Mouse (Mus musculus): Measurements from ENCODE around the gene Amph.
"Not testable (repeated sequence)": the region's sequence is repeated elsewhere in the genome, so short reads cannot be mapped to it uniquely, and the experiment has no call there.

Amph gene

DNA sequence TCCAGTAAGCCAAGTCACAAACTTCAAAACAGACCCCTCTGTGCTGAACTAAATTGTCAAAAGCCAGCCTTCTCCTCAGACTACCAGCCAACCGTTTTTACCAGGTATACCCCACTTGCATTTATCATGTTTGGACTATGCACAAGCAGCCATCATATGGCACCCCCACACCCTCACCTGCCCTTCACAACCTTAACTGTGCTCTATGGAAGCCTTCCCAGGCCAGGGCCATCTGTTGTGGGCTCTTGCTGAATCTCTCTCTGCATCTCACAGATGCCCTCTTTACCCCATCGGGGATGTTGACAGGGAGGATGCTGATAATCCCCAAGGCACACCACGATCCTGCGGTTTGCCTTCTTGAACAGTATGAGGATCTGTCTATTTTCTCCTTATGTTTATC, 77.9 kb downstream of the Amph start:
- no peak for DNase-seq (ENCODE audit: low spot score in 2 of 2)

DNA sequence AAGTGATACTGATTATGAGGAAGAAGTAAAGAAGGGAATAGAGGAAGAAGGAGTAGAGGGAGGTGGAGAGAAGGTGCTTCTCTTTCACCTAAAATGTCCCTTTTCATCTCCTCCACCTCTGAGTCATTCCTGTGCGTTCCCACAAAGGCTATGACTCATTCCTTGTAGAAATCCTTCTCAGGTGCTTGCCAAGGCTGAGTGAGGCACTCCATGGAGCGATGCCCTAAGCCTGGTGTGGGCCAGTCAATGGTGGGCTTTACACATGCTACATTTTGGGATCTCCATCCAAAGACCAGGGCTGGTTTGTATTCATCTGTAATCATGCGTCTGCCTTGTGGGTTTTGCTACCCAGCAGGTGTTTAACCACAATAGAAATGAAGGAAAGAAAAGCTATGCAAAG, 78.9 kb downstream of the Amph start:
- DNase-seq (ENCODE audit: low spot score in 2 of 2), result no peak

DNA sequence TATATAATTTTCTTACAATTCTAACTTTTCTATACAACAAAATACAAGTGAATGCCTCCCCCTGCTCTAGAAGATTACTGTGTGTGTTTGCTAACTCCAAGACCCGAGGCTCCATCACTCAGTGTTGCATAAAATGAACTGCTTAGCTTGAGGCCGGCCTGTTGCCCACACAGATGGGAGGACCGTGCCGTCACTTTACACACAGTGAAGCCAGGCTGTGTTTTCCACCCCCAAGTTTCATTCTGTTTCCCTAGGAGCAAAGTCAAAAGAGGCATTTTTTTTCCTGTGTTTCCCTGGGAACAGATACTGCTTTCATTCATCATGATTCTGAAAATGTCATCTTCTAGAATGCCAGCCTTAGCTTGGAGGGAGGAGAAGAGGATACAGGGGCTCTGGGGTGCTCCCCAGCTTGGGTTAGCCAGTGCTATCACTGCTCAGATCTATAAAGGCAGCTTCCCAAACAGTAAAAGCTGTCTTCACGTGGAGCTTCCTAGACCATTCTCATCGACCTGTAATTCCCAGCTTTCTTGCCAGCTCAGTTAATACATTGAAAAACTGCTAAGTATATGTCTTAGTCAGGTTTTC, 79.9 kb downstream of the Amph start:
- DNase-seq (ENCODE audit: low spot score in 2 of 2), result no peak

DNA sequence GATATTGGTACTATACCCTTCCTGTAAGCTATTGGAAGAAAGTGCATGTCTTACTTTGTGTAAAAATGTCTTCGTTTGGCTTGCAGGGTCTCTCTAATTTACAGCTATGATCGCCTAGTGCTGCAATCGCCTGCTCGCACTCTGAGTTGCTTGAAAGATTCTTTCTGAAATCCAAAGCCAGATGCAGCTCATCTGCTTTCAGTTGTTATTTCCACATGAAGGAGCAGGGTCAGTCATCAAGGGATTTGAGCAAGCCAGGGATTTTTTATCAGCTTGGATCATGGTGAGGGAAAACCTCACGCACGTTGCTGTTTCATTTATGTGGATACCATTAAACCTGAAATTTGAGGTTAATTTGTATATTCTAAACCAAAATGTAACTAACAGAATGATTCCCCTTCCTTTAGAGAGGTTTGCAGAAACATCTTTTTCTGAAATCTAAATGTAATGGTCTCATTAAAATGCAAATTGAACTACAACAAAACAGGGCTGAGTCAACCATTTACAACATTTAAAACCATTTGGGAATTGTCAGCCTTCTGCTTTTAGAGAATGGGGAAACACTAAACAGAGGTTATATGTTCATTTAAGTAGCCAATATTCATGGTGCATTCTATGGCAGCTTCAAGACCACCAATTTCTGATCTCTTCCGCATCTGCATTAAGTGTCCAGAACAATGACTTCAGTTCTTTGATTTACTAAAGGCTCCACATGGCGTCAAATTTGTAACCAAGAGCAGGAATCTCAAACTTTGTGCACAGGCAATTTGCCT, 84.1 kb downstream of the Amph start:
- DNase-seq (ENCODE audit: low spot score in 2 of 2), result no peak

DNA sequence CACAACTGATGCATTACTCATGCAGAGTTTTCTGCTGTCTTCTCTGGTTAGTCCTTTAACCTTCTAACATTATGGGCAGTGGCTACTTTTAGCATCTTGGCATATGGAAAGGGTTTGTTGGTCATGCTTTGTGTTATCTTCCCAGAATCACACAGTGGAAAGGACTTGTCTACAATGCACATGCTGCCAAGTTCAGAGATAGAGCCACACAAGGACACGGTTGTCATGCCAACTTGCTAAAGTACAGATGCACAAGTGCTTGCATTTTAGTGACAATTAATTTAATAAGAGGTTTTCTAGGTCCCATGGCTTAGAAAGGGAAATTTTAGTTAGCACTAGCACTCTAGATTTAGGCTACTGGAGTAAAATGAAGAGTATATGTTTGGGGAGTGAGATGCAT, 104.1 kb downstream of the Amph start:
- DNase-seq (ENCODE audit: low spot score in 2 of 2), result no peak

DNA sequence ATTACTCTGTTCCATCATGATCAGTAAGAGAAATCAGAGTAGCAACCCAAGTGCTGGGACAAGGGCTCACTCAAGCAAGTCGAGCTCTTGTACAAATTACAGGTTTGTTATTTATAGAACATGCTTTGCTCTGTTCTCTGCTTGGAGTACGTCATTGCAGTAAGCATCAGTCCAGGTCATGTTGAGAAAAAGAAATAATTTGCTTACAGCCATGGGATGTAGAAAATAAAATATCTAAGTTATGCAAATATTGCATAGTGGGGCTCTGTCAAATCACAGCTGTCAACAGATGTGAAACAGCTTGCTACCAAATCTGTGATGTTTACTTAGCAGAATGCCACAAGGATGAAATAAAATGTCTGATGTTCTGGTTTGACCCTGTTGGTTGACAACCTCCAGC, 106.5 kb downstream of the Amph start:
- no peak for DNase-seq (ENCODE audit: low spot score in 2 of 2)

DNA sequence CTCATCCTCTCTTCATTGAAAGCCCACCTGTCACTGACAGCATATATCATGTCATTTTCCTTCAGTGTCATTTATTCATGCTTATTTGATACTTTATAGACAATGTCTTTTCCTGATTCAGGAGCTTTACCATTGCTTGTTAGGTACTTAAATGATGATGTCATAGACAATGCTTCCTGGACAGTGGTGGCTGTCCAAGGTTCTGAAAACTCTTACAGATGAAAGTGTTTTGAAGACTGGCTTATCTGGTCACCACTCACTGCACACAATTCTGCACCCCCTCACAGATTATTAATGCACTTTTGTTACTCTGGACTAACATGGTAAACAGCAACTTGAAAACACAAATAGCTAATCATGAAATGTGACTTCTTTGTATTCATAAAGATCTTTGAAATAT, 124.3 kb downstream of the Amph start:
- DNase-seq (ENCODE audit: low spot score in 2 of 2), result no peak

DNA sequence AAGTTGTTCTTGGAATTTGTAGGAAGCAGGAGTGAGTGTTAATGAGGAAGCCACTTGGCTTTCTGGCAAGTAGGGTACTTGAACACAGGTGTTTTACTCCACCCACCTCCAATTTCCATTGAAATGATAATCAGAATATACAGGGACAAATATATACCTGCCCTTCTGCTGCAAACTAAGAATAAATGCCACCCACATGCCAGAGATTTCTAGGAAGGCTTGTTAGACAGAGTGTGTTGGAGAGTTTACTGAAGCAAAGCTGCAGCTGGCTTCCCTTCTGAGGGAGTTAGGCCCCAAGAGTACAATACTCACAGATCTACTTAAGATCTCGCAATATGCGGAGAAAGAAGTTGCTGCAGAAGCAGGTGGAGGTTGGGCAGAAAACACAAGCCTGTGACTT, 129.4 kb downstream of the Amph start:
- DNase-seq (ENCODE audit: low spot score in 2 of 2), result no peak

DNA sequence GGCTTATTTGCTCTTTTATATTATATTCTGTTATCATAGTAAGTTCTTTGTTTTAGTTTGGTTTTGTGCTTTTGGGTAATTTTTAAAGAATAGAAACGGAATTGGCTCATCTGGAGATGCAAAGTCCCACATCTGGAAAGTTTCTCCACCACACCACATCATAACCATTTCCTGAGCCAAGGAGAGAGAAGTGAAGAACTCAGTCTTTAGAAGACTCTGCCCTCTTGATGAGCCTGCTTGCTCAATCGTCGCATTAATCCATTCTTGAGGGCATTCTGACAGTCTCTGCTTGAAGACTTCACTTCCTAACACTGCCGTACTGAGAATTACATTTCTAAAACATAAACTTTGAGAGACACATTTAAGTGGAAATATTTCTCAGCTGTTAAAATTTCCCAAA, 133.9 kb downstream of the Amph start:
- no peak for DNase-seq (ENCODE audit: low spot score in 2 of 2)

DNA sequence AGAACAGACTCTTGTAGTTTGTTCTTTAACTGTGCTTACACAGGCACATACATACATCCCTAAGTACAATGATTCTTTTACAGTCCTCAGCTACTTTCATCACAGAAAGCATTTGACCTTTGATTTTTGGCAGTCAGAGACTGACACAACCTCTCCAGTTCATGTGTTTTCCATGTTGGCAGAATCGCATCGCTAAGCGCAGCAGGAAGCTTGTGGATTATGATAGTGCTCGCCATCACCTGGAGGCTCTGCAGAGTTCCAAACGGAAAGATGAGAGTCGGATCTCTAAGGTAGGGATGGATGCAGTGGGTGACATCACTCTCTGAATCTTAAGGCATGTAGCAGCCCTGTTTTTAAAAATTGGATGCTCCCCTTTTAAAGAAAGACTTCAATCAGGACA, 146.6 kb downstream of the Amph start:
- DNase-seq (ENCODE audit: low spot score in 2 of 2), result no peak

DNA sequence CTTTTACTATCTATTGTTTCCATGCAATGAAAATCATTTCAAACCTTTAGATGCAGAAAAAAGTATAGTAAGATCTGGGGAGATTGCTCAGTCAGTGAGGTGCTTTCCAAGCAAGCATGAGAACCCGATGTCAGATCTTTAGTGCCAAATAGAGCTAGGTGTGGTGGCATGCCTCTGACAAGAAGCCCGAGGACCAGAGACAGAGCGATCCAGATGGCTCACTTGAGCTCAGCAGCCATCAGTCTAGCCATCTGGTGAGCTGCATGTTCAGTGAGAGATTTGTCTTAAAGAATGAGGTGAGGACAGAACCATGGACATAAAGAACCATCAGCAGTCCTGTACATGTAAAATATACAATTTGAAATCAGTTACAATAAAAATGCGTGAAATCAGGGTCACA, 149.1 kb downstream of the Amph start:
- no peak for DNase-seq (ENCODE audit: low spot score in 2 of 2)

DNA sequence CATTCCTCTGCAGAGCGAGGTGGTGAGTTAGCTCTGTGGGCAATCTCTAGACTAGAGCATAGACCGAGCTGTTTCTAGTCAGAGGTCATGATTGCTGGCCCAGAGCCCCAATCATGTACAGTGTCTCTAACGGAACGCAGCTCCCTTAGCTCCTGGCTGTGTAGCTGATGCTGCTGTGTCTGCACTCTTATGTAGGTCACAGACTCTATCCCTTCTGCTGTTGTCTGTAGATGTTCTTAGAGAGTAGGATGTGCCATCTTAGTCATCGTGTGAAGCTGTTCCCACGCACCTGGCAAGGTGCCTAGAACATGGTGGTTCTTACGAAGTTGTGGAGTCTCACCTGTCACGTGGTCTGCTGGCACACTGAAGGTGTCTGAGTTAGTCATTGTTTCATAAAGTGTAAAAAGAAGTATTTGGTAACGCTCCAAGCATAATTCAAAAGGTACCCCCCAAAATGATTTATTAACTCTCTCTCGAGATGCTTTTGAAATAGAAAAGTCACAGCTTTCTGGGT, 153.9 kb downstream of the Amph start:
- no peak for DNase-seq (ENCODE audit: low spot score in 2 of 2)

DNA sequence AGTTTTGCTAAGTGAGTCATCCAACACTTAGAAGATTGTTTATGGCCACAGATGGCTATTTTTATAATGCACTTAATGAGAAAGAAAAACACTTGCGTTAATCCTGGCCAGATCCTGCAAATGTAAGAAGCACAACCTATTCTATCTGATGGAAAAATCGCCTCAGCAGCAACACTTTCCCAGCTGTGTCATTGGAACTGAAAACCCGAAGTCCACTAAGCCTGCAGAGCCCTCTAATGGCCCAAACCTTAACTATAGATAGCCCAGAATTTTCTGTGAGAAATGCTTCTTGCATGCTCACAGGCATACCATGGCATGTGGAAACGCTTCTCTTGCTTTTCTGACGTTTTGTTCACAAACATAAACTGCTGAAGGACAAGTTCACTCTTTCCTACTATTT, 158.4 kb downstream of the Amph start:
- DNase-seq (ENCODE audit: low spot score in 2 of 2), result no peak

DNA sequence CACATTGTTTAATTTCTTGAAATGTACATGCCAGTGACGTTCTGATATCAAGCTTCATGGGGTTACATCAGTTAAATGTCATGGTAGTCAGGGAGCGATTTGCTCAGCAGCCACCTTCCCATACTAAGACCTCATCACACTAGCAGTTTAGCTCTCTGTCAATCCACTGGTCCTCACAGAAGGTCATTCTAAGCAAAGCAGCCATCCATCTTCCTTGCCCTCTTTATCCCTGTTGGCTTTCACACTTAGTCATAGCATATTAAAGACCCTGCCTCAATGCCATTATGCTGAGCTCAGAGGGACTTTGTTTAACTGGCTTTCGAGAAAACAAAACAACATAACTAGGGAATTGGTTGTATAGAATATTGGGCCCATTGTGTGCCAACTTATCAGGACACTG, 161.3 kb downstream of the Amph start:
- DNase-seq (ENCODE audit: low spot score in 2 of 2), result no peak

DNA sequence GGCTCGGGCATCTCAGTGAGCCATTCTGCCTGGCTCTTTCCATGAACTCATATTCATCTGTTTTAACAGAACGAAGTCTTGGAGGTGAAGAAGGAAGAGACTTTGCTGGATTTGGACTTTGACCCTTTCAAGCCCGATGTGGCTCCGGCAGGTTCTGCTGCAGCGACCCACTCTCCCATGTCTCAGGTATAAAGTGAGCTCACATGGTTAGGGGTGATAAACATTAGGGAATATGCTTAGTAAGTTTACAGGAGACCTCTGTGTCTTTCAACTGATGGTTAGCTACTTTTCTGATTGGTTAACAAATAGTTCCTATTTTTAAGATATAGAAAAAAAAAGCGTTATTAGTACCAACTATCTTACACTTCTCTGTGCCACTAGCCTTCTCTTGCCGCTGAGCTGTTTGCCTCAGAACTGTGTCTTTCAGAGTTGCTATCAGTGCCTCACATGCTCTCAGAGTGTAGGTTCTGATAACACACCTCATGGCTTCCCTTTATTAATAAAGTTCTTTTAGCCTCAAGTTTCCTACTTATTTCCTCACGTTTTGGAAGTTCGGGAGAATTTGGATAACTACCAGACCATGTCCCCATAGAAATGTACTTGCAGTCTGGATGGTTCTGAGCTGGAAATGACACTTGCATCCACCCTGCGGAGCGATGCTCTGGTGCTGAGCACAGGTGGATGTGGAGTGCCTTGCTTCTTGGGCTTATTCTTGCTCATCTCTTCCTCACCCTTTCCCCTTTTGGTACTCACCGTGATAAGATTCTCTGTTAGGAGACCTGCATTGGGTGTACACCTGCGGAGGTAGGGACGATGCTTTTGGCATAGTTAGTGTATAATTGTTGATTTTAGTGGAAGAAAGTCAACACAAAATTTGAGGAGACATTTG, 165.3 kb downstream of the Amph start:
- no peak for DNase-seq (ENCODE audit: low spot score in 2 of 2)

DNA sequence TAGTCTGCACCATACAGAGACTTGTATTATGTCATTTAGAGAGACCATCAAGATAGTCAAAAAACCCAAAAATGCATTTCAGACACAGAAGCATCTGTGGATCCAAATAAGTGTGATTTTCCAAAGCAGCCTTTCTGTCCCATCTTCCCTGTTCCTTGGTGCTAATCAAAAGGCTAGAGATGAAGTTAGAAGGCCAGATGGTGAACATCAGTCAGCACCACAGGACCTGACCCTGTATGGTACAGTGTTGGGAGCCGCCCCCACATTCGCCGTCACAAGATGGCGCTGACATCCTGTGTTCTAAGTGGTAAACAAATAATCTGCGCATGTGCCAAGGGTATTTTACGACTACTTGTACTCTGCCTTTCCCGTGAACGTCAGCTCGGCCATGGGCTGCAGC, 166.8 kb downstream of the Amph start:
- not testable (repeated sequence) for DNase-seq (ENCODE audit: low spot score in 2 of 2)

DNA sequence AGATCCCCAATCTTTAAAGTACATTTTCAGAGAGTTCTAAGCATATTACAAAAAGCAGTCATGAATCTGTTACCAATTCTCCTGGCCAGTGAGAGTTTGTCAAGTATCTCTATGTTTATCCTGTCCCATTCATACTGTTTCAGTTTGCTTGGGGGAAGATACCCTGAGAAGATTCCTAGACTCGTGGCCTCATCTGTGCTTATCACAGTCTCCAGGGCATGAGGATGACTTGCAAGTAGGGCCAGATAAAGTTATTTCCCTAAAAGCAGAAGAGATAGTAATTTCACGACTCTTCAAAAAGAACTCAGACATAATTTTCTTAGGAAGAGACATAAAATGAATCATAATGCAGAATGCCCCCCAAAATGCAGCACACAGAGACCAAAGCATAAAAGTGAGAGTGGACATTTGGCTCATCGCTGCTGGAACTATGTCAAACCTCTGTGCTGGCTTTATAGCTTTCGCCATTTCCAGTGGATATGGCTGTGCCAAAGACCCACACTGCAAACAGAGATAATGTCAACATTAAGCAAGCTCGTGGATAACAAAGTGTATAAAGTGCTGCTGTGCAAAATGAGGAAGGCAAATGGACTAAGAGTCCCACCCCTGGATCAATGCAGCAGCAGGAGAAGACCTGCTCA, 179.0 kb downstream of the Amph start:
- no peak for DNase-seq (ENCODE audit: low spot score in 2 of 2)

DNA sequence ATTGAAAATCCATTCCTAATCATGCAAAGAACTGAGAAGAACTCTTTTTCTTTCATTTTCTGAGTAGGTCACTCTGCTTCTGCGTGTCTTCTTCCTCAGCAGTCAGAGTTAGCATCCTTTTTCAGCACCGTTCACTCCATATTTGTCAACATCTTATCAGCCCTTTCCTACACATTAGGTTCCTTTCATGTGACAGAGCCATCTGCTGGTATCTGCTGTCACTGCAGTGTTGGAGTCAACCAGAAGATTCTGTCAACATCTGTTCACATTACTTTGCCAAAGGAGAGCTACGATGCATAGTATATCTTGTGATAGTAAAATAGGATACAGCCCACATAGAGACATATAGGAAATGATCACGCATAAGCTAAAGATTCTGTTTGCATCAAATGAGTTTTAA, 185.8 kb downstream of the Amph start:
- DNase-seq (ENCODE audit: low spot score in 2 of 2), result peak; percentile 6 to 7

DNA sequence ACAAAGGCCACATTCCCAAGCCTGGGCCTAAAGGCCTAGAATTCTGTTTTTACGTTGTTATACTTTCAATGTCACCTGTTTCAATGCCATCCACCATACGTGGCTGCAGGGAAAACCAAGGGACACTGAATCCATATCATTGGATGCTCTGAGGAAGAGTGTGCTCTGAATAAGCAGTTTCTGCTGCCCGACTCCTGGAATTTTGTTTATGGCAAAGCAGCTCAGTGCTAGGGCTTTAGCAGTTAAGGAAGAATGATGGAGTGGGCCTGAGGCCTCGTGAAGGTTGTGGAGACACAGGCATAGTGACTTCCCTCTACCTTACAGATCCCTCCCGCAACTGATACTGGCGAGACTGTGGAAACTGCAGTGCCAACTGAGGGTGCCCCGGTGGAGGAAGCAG, 189.2 kb downstream of the Amph start:
- no peak for DNase-seq (ENCODE audit: low spot score in 2 of 2)

DNA sequence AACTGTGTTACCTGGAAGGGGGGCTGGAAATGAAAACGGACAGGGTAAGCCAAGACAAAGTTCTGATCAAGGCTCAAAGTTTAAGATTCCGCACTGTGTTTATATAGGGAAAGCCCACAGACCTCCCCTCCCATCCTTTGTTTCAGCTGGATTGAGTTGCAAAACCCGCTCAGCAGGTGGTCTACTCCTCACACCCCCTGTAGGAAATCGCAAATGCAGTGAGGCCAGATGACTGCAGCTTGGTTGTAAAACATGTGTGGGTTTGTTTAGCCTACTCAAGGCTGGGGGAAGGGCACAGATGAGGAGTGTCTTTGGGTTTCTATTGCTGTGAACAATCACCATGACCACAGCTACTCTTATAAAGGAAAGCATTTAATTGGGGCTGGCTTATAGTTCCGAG, 189.9 kb downstream of the Amph start:
- DNase-seq (ENCODE audit: low spot score in 2 of 2), result no peak

DNA sequence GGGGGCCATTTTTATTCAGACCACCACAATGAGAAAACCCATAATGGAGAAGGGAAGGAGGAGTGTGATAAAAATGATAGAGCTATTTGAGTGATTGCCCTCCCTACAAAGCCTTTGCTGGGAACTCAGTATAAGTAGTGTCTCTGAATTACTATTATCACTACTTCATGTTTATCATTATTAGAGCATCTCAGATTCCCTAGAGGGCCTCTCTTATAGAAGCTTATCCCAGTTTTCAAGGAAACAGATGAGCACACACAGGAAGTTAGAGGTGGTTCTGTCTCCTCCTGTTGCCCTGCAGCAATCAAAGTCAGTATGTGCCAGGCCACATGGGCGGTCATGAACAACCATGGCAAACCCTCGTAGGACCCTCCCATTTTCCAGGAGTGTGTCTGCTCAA, 190.5 kb downstream of the Amph start:
- no peak for DNase-seq (ENCODE audit: low spot score in 2 of 2)

DNA sequence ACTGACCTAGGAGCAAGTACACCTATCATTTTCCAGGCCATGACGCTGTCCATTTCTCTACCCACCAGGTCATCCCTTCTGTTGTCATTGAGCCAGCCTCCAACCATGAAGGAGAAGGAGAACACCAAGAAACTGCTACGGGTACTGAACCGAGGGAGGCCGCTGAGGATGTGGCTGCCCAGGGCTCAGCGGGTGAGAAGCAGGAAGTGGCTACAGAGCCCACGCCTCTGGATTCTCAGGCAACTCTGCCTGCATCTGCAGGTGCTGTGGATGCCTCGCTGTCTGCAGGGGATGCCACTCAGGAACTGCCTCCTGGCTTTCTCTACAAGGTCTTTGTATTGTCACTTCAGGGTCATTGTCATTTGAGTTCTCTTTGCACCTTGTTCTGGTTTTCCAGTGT, 191.1 kb downstream of the Amph start:
- DNase-seq (ENCODE audit: low spot score in 2 of 2), result no peak
